Mouse (Mus musculus): ENCODE measurements around the gene Coasy. TPM values are rescaled to one million over a fixed set of nuclear protein-coding genes. Genes with fewer than 3 reads are reported as not detected.

The Coasy gene
- polyA plus RNA-seq, 1 experiment from 2014 or later: 45.8 TPM

DNA sequence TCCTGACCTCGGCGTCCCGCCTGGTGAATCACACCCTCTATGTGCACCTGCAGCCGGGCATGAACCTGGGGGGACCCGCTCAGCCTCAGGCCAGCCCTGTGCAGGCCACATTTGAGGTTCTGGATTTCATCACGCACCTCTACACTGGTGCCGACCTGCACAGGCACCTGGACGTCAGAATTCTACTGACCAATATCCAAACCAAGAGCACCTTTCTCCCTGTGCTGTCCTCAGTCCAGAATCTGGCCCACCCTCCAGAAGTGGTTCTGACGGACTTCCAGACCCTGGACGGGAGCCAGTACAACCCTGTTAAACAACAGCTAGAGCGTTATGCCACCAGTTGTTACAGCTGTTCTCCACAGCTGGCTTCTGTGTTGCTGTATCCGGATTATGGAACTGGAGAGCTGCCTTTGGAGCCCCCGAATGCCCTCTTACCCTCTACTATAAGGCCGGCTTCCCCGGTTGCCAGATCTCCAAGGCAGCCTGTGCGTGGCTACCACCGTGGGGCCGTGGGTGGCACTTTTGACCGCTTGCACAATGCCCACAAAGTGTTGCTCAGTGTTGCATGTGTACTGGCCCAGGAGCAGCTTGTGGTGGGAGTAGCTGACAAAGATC, 825 bp downstream of the Coasy start:
- 35% methylated on average over 19 of the region's 19 CpGs for WGBS
- H3K4me2 ChIP-seq: peak overlapping the region; percentile 99
- no peaks in the 10 kb centered on the region for H3K9me3 ChIP-seq (replicated peaks)
- ATAC-seq: peak; percentile 14; the same call in 1 of the 2 replicates
- H3K9ac ChIP-seq: peak overlapping the region; percentile 84
- H3K27me3 ChIP-seq: peaks cover 33% of the 10 kb centered on the region
- peaks cover 14% of the 10 kb centered on the region; the same call in 1 of the 2 replicates for H3K36me3 ChIP-seq (ENCODE audit: poor library complexity, severe bottlenecking)
- H3K27ac ChIP-seq: peak overlapping the region; percentile 86
- peak overlapping the region; percentile 69 for H3K4me3 ChIP-seq
- peaks cover 45% of the 10 kb centered on the region for H3K4me1 ChIP-seq

DNA sequence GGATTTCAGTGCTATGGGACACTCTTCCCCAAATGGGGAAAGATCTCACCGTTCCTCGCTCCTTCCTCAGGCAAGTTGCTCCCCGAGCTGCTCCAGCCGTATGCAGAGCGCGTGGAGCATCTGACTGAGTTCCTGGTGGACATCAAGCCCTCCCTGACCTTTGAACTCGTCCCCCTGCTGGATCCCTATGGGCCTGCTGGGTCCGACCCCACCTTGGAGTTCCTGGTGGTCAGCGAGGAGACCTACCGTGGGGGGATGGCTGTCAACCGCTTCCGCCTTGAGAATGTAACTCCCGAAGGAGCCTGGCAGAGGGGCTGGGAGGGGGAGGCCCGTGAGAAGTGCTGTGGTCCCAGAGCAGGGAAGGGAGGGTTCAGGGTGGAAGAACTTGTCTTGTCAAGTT, 1.9 kb downstream of the Coasy start:
- Histone ChIP-seq H3K27me3 (peaks cover 22% of the 10 kb centered on the region), H3K36me3 (ENCODE audit: poor library complexity, severe bottlenecking) (peaks cover 24% of the 10 kb centered on the region), H3K9ac (no peak overlapping the region), H3K4me3 (peak overlapping the region; percentile 10; the same call in 1 of the 2 replicates), H3K27ac (no peak overlapping the region), H3K4me2 (0 out of 2 replicates have a peak overlapping the region, but pooled peaks have one; percentile 99), H3K9me3 (replicated peaks) (no peaks in the 10 kb centered on the region), H3K4me1 (peaks cover 49% of the 10 kb centered on the region)
- no peak for ATAC-seq
- WGBS: 89% methylated on average over 14 of the region's 14 CpGs

DNA sequence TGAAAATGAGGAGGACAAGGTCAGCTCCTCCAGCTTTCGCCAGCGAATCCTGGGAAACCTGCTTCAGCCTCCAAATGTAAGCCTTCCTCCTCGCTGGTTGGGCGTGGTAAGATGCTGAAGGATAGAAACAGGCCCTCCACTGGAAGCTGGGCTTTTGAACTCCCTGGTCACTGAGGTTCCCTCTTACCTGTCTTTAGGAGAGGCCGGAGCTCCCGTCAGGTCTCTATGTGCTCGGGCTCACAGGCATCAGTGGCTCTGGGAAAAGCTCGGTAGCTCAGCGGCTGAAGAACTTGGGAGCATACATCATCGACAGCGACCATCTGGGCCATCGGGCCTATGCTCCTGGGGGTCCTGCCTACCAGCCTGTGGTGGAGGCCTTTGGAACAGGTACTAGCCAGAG, 2.4 kb downstream of the Coasy start:
- 94% methylated on average over 12 of the region's 12 CpGs for WGBS
- Histone ChIP-seq H3K4me3 (no peak overlapping the region), H3K9me3 (replicated peaks) (no peaks in the 10 kb centered on the region), H3K36me3 (ENCODE audit: poor library complexity, severe bottlenecking) (peaks cover 29% of the 10 kb centered on the region), H3K27ac (no peak overlapping the region), H3K9ac (no peak overlapping the region), H3K4me1 (peaks cover 49% of the 10 kb centered on the region), H3K27me3 (peaks cover 17% of the 10 kb centered on the region), H3K4me2 (no peak overlapping the region)
- ATAC-seq: no peak

DNA sequence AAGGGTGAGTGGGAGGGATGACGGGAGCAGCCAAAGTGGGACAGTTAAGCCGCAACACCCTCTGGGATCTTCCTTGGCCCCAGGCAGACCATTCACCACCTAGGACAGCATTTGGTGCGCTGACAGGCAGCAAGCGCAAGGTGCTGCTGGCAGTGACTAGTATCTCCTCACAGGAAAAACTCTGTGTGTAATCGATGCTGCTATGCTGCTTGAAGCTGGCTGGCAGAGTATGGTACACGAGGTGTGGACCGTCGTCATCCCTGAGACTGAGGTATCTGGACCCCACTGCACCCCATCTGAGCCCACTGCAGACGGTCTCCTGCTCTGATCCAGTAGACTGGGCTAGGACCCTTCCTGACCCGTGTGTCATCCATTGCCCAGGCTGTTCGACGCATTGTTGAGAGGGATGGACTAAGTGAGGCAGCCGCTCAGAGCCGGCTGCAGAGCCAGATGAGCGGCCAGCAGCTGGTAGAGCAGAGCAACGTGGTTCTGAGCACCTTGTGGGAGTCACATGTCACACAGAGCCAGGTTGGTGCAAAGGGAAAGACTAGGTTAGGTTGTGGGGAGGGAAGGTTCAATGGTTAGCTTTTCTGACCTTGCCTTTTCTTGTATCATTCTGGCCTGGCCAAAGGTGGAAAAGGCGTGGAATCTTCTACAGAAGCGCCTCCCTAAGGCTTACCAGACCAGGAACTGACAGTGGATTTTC, 3.4 kb downstream of the Coasy start:
- peak overlapping the region; percentile 84; the same call in 1 of the 2 replicates for H3K4me3 ChIP-seq
- H3K4me2 ChIP-seq: peak overlapping the region; percentile 81; the same call in 1 of the 2 replicates
- WGBS: 92% methylated on average over 18 of the region's 18 CpGs
- H3K4me1 ChIP-seq: peaks cover 49% of the 10 kb centered on the region
- H3K9me3 ChIP-seq (replicated peaks): no peaks in the 10 kb centered on the region
- peak overlapping the region; percentile 93; the same call in 1 of the 2 replicates for H3K9ac ChIP-seq
- no peak overlapping the region for H3K27ac ChIP-seq
- peaks cover 39% of the 10 kb centered on the region for H3K36me3 ChIP-seq (ENCODE audit: poor library complexity, severe bottlenecking)
- ATAC-seq: no peak
- peaks cover 7% of the 10 kb centered on the region for H3K27me3 ChIP-seq

DNA sequence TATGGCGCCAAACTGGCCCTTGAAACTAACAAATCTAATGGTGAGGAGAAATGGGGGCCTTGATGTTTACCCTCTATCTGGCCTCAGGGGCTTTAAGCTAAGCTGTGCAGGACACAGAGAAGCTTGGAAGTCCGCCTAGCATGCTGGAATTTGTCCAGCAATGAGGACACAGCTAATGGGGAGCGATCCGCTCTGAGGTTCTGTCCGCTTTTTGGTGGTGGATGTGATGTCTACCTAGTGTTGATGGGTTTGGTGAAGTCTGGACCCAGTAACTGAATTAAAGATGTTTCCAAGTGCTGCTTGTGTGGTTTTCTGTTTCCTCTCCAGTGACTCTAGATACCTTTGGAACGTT, 3.9 kb downstream of the Coasy start:
- peak overlapping the region; percentile 84 for H3K27ac ChIP-seq
- H3K4me1 ChIP-seq: peaks cover 48% of the 10 kb centered on the region
- H3K27me3 ChIP-seq: peaks cover 2% of the 10 kb centered on the region
- WGBS: 81% methylated on average over 6 of the region's 6 CpGs
- ATAC-seq: no peak
- H3K4me3 ChIP-seq: peak overlapping the region; percentile 84
- H3K9ac ChIP-seq: peak overlapping the region; percentile 93
- H3K36me3 ChIP-seq (ENCODE audit: poor library complexity, severe bottlenecking): peaks cover 44% of the 10 kb centered on the region
- peak overlapping the region; percentile 81 for H3K4me2 ChIP-seq
- H3K9me3 ChIP-seq (replicated peaks): no peaks in the 10 kb centered on the region

DNA sequence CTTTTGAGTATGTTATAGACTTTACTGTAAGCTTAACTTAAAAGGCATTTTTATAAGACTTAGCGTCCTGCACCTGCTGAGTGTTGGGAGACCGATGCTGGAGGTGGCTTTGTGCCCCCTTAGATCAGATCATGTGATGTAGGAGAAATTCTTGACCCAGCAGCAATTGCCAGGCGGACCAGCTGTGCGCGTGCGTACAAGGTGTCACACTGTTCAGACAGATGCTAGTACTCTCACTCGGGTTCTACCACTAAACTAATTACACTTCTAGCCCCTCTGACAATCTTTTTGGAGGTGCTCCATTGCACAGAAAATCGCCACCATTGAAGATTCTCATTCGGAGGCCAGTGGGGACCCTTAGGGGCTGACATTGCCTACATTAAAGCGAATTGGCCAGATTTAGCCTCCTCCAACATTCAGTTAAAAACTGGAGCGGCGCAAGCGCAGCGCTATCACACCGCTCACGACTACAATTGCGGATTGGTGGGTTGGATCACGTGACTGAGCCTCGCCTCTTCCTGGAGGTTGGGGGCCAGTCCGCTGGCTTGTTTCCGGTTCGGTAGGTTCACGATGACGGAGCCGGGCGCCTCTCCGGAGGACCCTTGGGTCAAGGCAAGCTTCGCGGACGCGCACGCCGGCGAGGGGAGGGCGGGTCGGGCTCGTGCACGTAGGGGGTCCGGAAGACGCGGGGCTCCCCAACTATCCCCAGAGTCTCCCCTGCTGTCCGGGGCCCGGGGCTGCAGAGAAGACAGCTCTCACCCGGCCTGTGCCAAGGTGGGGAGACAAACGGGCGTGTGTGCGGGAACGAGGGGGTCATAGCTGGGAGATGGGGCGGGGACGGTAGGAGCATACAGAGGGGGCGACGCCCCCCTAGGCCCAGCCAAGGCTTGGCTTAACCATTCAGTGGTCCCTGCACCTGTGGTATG, 4.7 kb downstream of the Coasy start, which contains the start of gene Mlx:
Gene Mlx (plus strand): TSS at position 522 of the 926 bp plus-strand sequence.
- Histone ChIP-seq H3K4me1 (peaks cover 42% of the 10 kb centered on the region), H3K27ac (peak within 1 kb of the TSS; percentile 84), H3K9me3 (replicated peaks) (no peaks in the 10 kb centered on the region), H3K4me3 (peak within 1 kb of the TSS; percentile 84), H3K9ac (peak within 1 kb of the TSS; percentile 93), H3K4me2 (peak within 1 kb of the TSS; percentile 81), H3K27me3 (no peaks in the 10 kb centered on the region), H3K36me3 (ENCODE audit: poor library complexity, severe bottlenecking) (peaks cover 51% of the 10 kb centered on the region)
- peak; percentile 85 for ATAC-seq
- 1% methylated on average over 52 of the region's 52 CpGs for WGBS

DNA sequence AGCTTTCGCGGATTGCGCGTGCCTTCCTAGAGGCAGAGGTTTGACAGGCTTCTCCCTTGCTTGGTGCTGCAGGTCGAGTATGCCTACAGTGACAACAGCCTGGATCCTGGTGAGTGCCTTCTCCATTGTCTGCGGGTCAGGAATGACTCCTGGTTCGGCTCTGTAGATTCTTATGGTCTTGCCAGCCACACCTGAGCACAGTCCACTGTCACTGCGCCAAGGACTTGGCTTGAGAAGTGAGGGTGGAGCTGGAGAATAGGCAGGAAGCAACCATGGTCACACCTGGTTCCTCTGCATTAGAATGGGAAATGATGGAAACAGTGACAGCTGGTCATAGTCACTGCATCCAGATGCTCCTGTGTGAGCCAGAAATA, 5.3 kb downstream of the Coasy start:
- Histone ChIP-seq H3K4me3 (peak overlapping the region; percentile 84), H3K36me3 (ENCODE audit: poor library complexity, severe bottlenecking) (peaks cover 58% of the 10 kb centered on the region), H3K27ac (peak overlapping the region; percentile 84; the same call in 1 of the 2 replicates), H3K9me3 (replicated peaks) (no peaks in the 10 kb centered on the region), H3K9ac (peak overlapping the region; percentile 93), H3K27me3 (no peaks in the 10 kb centered on the region), H3K4me2 (peak overlapping the region; percentile 81), H3K4me1 (peaks cover 42% of the 10 kb centered on the region)
- no peak for ATAC-seq
- WGBS: 7% methylated on average over 8 of the region's 8 CpGs

DNA sequence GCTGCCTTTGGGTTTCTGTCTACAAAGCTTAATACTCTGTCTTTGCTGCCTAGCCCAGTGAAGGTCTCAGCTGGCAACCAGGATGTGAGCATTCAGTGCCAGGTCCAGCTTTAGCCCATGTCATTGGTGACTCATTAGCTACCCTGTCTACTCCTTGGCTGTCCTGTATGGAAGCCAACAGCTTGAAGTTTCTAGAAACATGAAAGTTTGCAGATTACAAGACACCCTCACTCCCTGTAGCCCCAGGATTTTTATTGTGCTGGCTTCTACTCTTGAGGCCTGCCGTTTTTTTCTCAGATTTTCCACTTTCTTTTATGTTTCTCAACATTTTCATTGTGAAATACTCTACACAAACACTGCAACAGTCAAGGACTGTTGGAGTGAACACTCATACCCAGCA, 7.6 kb downstream of the Coasy start:
- WGBS: 88% methylated on average over 1 of the region's 1 CpGs
- Histone ChIP-seq H3K36me3 (ENCODE audit: poor library complexity, severe bottlenecking) (peaks cover 64% of the 10 kb centered on the region), H3K4me1 (peaks cover 42% of the 10 kb centered on the region), H3K9me3 (replicated peaks) (no peaks in the 10 kb centered on the region), H3K27ac (no peak overlapping the region), H3K27me3 (no peaks in the 10 kb centered on the region), H3K4me2 (no peak overlapping the region), H3K9ac (no peak overlapping the region), H3K4me3 (no peak overlapping the region)
- no peak for ATAC-seq

DNA sequence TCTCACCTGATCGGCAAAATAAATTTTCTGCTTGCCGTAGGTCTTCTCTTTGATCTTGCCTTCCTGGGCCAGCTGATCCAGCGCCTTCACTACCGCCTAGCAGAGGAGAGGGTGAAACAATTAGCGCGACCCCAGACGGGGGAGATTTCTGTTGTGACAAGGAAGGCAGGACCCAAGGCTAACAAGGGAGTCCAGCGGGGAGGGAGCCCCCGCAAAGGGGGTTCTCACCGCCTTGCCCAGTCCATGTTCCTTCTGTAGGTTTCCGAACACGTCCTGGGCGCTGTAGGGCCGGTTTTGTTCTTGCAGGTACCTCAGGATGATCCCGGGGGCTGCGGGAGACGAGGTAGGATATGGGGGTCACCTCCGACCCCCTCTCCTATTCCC, 12.6 kb downstream of the Coasy start:
- ATAC-seq: no peak; the same call in 1 of the 2 replicates
- H3K4me3 ChIP-seq: peak overlapping the region; percentile 64
- H3K36me3 ChIP-seq (ENCODE audit: poor library complexity, severe bottlenecking): peaks cover 72% of the 10 kb centered on the region
- no peaks in the 10 kb centered on the region for H3K9me3 ChIP-seq (replicated peaks)
- H3K27ac ChIP-seq: peak overlapping the region; percentile 59; the same call in 1 of the 2 replicates
- peaks cover 20% of the 10 kb centered on the region for H3K4me1 ChIP-seq
- WGBS: under 1% methylated on average over 18 of the region's 18 CpGs
- H3K9ac ChIP-seq: peak overlapping the region; percentile 82
- peak overlapping the region; percentile 85 for H3K4me2 ChIP-seq
- H3K27me3 ChIP-seq: no peaks in the 10 kb centered on the region

DNA sequence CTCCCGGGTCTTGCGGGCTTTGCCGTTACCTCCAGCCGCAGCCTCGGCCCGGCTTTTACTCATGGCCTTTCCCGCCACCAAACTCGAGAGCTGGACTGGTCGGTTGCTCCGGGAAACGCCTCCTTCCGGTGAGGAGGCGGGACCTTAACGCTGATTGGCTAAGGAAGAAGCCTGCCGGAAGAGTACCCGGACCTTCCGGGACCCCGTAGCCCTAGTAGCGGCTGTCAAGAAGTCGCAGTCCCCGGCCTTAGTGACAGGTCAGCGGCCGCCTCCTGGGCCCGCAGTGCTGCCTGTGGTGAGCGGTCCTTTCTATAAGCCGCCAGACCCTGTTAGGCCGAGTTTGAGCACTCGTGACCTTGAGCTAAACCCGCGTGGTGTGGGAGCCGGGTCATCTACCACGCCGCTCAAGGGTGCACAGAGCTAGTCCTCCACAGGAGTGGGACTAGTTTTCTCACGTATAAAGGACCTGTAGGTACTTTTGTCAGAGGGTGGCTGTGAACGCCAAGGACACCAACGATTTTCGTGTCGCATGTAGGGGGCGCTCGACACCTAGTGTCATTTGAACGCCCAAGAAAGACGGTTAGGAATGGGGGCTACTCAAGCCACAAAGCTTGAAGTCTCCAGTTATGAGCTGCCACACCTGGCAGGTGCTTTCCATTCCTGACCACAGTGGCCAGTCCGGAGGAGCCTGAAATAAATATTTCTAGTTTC, 13.1 kb downstream of the Coasy start, which contains the start of gene Psmc3ip:
Gene Psmc3ip (minus strand): TSS at position 123 of the 711 bp plus-strand sequence.
- no peaks in the 10 kb centered on the region for H3K27me3 ChIP-seq
- H3K27ac ChIP-seq: peak within 1 kb of the TSS; percentile 77
- H3K4me3 ChIP-seq: peak within 1 kb of the TSS; percentile 64
- WGBS: under 1% methylated on average over 43 of the region's 43 CpGs
- peaks cover 72% of the 10 kb centered on the region for H3K36me3 ChIP-seq (ENCODE audit: poor library complexity, severe bottlenecking)
- H3K9me3 ChIP-seq (replicated peaks): no peaks in the 10 kb centered on the region
- peak within 1 kb of the TSS; percentile 85 for H3K4me2 ChIP-seq
- H3K9ac ChIP-seq: peak within 1 kb of the TSS; percentile 82
- peaks cover 20% of the 10 kb centered on the region for H3K4me1 ChIP-seq
- peak; percentile 97 for ATAC-seq

DNA sequence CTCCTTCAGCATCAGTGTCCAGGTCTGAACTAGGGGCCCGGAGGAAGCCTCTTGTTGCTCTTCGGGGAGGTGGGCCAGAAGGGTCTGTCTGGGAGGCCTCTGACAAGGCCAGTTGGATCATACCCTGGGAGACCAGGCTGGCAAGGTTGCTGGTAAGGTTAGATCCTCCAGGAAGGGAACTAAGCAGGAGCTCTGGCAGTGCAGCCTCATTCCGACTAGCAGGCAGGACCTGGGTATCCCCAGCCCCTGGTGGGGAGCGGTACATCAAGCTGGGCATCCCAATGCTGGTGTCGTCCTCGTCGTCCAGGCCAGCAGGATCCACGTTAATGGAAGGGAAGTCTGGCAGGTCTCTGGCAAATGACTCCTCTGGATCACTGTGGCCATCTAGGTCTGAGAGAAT, 15.9 kb downstream of the Coasy start:
- no peak overlapping the region for H3K9ac ChIP-seq
- 92% methylated on average over 8 of the region's 8 CpGs for WGBS

More for the DNA sequence above, 15.9 kb downstream of the Coasy start:
- Histone ChIP-seq H3K4me2 (no peak overlapping the region), H3K27me3 (no peaks in the 10 kb centered on the region), H3K4me1 (peaks cover 20% of the 10 kb centered on the region), H3K27ac (no peak overlapping the region), H3K4me3 (no peak overlapping the region), H3K9me3 (replicated peaks) (no peaks in the 10 kb centered on the region), H3K36me3 (ENCODE audit: poor library complexity, severe bottlenecking) (peaks cover 69% of the 10 kb centered on the region)
- ATAC-seq: no peak

Measured in forebrain, embryonic 13.5 days (tissue).